Mouse (Mus musculus): ENCODE measurements around the gene Ifrd2. TPM values are rescaled to one million over a fixed set of nuclear protein-coding genes. Genes with fewer than 3 reads are reported as not detected.

Gene Ifrd2
- polyA plus RNA-seq, 2 experiments: 55.0 to 57.3 TPM

DNA sequence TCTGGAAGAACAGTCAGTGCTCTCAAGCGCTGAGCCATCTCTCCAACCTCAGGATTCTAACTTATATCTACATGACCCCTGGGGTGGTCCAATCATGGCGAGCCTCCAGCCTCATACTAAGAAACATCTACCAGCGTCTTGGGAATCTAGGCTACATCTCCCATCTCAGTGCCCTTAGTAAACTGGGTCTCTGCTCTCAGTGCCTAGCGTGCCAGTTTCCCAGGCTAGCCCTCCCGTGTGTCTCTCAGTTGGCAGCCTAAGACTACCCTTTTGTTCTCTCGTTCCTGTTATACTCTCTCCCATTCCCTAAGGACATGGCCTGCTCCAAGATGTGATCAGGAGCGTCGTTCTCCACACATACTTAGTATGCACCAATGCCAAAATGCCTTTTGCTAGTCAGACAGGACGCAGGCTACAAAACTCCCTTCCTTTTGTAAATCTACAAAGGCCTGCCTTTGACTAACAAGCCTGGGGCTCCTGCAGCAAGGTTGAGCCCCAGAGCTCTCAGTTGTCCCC, 43.9 kb downstream of the Ifrd2 start:
- no peak for TF ChIP-seq POLR2A (IDR thresholded peaks at IDR 0.05; ENCODE audit: borderline replicate concordance, extremely low read depth, insufficient read depth, insufficient read length)
- Histone ChIP-seq H3K27ac (replicated peaks; ENCODE audit: low read depth, low read length) (peak overlapping the region; percentile 74), H3K27me3 (ENCODE audit: control insufficient read depth, insufficient read depth, low read length) (no peaks in the 10 kb centered on the region), H3K9ac (ENCODE audit: low read depth, low read length, severe bottlenecking) (no peak overlapping the region; the same call in 1 of the 2 replicates), H3K4me1 (ENCODE audit: control insufficient read depth, insufficient read depth, low read length) (peaks cover 65% of the 10 kb centered on the region), H3K36me3 (ENCODE audit: control insufficient read depth, insufficient read depth, low read length) (peaks cover 9% of the 10 kb centered on the region), H3K4me2 (replicated peaks; ENCODE audit: low read depth, low read length, severe bottlenecking) (no peak overlapping the region), H3K9me3 (ENCODE audit: control insufficient read depth, low read length) (no peaks in the 10 kb centered on the region), H3K4me3 (replicated peaks; ENCODE audit: low read length) (no peak overlapping the region)
- WGBS: 65% methylated on average over 9 of the region's 9 CpGs
- no peak for ATAC-seq (ENCODE audit: low FRiP score, low read depth)
- no peak for DNase-seq (ENCODE audit: low spot score)

DNA sequence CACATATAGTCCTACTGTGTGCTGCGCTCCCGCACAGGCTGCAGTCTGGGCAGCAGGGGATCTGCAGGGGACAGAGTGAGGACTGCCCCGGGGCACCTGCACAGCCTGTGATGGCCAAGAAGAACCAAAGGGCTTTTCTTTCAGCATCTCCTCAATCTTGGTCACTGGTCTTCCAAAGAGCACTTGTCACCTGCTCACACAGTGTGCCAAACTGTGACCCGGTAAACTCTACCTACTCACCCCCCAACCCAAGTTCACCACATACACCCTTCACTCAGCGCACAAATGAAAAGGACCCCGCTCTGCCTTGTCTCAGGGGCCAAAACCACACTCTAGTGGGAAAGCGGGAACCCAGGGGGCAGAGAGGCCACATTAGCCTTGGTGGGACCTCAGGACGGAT, 44.4 kb downstream of the Ifrd2 start:
- Histone ChIP-seq H3K4me2 (replicated peaks; ENCODE audit: low read depth, low read length, severe bottlenecking) (no peak overlapping the region), H3K27ac (replicated peaks; ENCODE audit: low read depth, low read length) (peak overlapping the region; percentile 87; the same call in 1 of the 2 replicates), H3K4me1 (ENCODE audit: control insufficient read depth, insufficient read depth, low read length) (peaks cover 60% of the 10 kb centered on the region), H3K4me3 (replicated peaks; ENCODE audit: low read length) (peak overlapping the region; percentile 70; the same call in 1 of the 2 replicates), H3K36me3 (ENCODE audit: control insufficient read depth, insufficient read depth, low read length) (peaks cover 9% of the 10 kb centered on the region), H3K27me3 (ENCODE audit: control insufficient read depth, insufficient read depth, low read length) (no peaks in the 10 kb centered on the region), H3K9me3 (ENCODE audit: control insufficient read depth, low read length) (no peaks in the 10 kb centered on the region), H3K9ac (ENCODE audit: low read depth, low read length, severe bottlenecking) (no peak overlapping the region; the same call in 1 of the 2 replicates)
- ATAC-seq (ENCODE audit: low FRiP score, low read depth): no peak
- 91% methylated on average over 8 of the region's 8 CpGs for WGBS
- no peak for TF ChIP-seq POLR2A (IDR thresholded peaks at IDR 0.05; ENCODE audit: borderline replicate concordance, extremely low read depth, insufficient read depth, insufficient read length)
- DNase-seq (ENCODE audit: low spot score): no peak

DNA sequence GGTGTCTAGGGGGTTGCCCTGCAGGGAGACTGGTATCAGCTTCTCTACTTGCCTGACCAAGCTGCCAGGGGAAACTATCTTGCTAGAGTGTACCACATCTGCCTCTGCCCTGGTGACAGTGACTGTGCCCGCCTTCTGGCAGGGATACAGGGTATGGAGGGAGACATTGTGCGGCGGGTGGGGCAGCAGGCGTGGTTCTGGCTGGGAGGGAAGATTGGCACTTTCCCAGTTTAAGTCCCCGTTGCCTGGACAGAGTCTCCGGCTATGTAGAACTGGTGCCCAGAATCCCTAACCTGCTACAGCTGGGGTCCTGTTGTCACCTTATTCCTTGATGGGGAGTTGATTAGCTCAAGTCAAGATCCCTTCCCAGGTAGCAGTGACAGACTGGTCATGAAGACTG, 45.0 kb downstream of the Ifrd2 start:
- 76% methylated on average over 6 of the region's 6 CpGs for WGBS
- peak overlapping the region; percentile 87 for H3K27ac ChIP-seq (replicated peaks; ENCODE audit: low read depth, low read length)
- H3K4me1 ChIP-seq (ENCODE audit: control insufficient read depth, insufficient read depth, low read length): peaks cover 59% of the 10 kb centered on the region
- H3K9ac ChIP-seq (ENCODE audit: low read depth, low read length, severe bottlenecking): peak overlapping the region; percentile 89
- no peak for TF ChIP-seq POLR2A (IDR thresholded peaks at IDR 0.05; ENCODE audit: borderline replicate concordance, extremely low read depth, insufficient read depth, insufficient read length)
- H3K4me3 ChIP-seq (replicated peaks; ENCODE audit: low read length): peak overlapping the region; percentile 70
- DNase-seq (ENCODE audit: low spot score) (no peak), ATAC-seq (ENCODE audit: low FRiP score, low read depth) (no peak)
- peak overlapping the region; percentile 99 for H3K4me2 ChIP-seq (replicated peaks; ENCODE audit: low read depth, low read length, severe bottlenecking)
- H3K36me3 ChIP-seq (ENCODE audit: control insufficient read depth, insufficient read depth, low read length): peaks cover 9% of the 10 kb centered on the region
- H3K9me3 ChIP-seq (ENCODE audit: control insufficient read depth, low read length): no peaks in the 10 kb centered on the region
- no peaks in the 10 kb centered on the region for H3K27me3 ChIP-seq (ENCODE audit: control insufficient read depth, insufficient read depth, low read length)

DNA sequence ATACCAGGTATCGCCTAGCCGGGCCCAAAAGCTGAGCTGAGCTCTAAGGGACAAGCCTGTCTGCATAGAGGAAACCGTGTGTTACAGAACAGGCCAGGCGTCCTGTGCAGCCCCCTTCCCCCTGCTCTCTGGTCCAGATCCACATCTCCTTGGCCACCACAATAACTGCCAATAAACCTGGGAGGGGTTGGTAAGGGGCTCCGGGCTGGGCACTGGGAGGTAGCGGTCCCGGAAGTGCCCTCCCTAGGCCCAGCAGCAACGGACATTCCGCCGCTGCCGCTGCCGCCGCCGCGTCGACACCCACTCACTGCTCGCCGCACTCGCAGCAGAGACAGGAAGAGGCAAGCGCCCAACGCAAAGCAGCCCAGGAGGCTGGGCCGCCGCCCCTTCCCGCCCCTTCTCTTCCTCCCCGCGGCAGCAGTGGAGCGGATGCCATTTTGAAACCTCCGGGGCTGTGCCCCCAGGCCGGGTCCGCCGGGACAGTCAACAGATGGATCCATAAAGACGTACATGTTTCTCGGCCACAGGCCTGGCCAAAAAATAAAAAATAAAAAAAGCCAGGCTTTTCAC, 45.7 kb downstream of the Ifrd2 start:
- peaks cover 53% of the 10 kb centered on the region for H3K4me1 ChIP-seq (ENCODE audit: control insufficient read depth, insufficient read depth, low read length)
- 2% methylated on average over 33 of the region's 33 CpGs for WGBS
- peak; percentile 32 for ATAC-seq (ENCODE audit: low FRiP score, low read depth)

DNA sequence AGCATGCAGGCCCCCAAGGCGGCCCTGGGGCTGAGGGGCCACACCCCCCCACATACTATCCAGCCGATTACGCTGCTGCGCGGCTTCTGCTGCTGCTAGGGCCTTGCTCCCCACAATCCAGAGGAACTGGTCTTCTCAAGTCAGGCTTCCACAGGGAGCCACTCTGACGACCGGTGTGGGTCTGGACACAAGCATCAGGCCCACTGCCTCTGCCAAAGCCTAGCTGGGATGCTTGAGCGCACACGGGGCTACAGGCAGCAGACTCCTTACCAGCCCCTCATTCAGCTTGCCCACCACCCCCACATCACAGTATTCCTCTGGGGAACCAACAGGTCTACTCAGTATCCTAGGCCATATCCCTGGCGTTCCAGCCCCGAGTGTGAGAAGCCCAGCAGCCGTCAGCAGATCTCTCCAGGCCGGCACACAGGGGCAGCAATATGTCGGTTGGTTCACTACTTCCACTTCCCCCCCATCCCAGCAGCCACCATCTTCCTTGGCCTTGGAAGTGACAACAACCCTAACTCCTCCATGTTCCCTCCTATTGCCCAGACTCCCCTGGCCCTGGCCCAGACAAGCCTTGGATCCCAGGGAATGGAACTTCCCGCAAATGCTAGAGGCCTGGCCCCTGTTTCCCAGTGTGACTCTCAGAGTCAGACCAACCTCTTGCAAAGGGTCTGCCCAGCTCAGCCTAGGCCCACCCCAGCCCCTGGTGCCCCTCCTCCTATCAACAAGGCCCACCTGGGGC, 46.4 kb downstream of the Ifrd2 start:
- Histone ChIP-seq H3K27me3 (ENCODE audit: control insufficient read depth, insufficient read depth, low read length) (no peaks in the 10 kb centered on the region), H3K36me3 (ENCODE audit: control insufficient read depth, insufficient read depth, low read length) (peaks cover 9% of the 10 kb centered on the region; the same call in 1 of the 2 replicates), H3K27ac (replicated peaks; ENCODE audit: low read depth, low read length) (peak overlapping the region; percentile 87), H3K4me3 (replicated peaks; ENCODE audit: low read length) (peak overlapping the region; percentile 70), H3K4me2 (replicated peaks; ENCODE audit: low read depth, low read length, severe bottlenecking) (peak overlapping the region; percentile 99), H3K9me3 (ENCODE audit: control insufficient read depth, low read length) (no peaks in the 10 kb centered on the region), H3K4me1 (ENCODE audit: control insufficient read depth, insufficient read depth, low read length) (peaks cover 46% of the 10 kb centered on the region), H3K9ac (ENCODE audit: low read depth, low read length, severe bottlenecking) (peak overlapping the region; percentile 89)
- no peak for ATAC-seq (ENCODE audit: low FRiP score, low read depth)
- DNase-seq (ENCODE audit: low spot score): peak; percentile 35
- TF ChIP-seq POLR2A (IDR thresholded peaks at IDR 0.05; ENCODE audit: borderline replicate concordance, extremely low read depth, insufficient read depth, insufficient read length): no peak
- WGBS: 2% methylated on average over 15 of the region's 15 CpGs

More for the DNA sequence above, 45.7 kb downstream of the Ifrd2 start:
- peak overlapping the region; percentile 87 for H3K27ac ChIP-seq (replicated peaks; ENCODE audit: low read depth, low read length)
- DNase-seq (ENCODE audit: low spot score): peak; percentile 75
- peak overlapping the region; percentile 99 for H3K4me2 ChIP-seq (replicated peaks; ENCODE audit: low read depth, low read length, severe bottlenecking)
- peak overlapping the region; percentile 89 for H3K9ac ChIP-seq (ENCODE audit: low read depth, low read length, severe bottlenecking)
- H3K9me3 ChIP-seq (ENCODE audit: control insufficient read depth, low read length): no peaks in the 10 kb centered on the region
- peak overlapping the region; percentile 70 for H3K4me3 ChIP-seq (replicated peaks; ENCODE audit: low read length)
- H3K36me3 ChIP-seq (ENCODE audit: control insufficient read depth, insufficient read depth, low read length): peaks cover 9% of the 10 kb centered on the region; the same call in 1 of the 2 replicates
- H3K27me3 ChIP-seq (ENCODE audit: control insufficient read depth, insufficient read depth, low read length): no peaks in the 10 kb centered on the region
- TF ChIP-seq POLR2A (IDR thresholded peaks at IDR 0.05; ENCODE audit: borderline replicate concordance, extremely low read depth, insufficient read depth, insufficient read length): no peak
